ENCODE assay signal across 12 mouse cellular contexts in the genomic region with DNA sequence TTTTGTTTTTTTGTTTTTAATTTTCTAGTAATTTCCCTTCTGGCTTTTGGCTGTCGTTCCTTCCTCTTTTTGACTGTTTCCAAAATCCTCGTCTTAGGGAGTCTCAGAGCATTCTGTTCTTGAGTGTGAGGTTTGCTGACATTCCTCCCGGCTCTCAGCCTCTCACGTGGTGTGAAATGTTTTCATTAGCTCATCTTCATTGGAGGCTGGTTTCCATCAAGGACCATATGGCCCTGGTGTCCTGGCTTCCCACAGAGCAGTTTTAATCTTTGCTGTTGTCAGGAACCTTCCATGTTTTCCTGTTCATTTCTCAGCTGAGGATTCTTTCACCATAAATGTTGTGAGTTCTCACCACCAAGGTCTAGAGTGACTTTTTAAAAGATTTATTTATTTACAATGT. TPM values are rescaled to one million over a fixed set of nuclear protein-coding genes. Genes with fewer than 3 reads are reported as not detected.
DNase-seq lines count a peak whose midpoint lies in the region; ATAC-seq and TF ChIP-seq lines count a peak whose summit lies in the region.
"Had no signal": no experiment of that assay in that cellular context is flagged by ENCODE, and none has a peak within 500 bp of the region (broad histone marks: within the 10 kb centered on the region; RNA-seq: fewer than 3 reads in every experiment).

No protein-coding gene starts in this region.

- no peak for ATAC-seq in midbrain, embryonic 14.5 days (ENCODE audit: low FRiP score, low TSS enrichment)

- no peaks in the 10 kb centered on the region for H3K9me3 ChIP-seq in ES-Bruce4 (replicated peaks; ENCODE audit: control insufficient read depth, insufficient read depth, low read length, poor library complexity, severe bottlenecking)
- no peaks in the 10 kb centered on the region for H3K9me3 ChIP-seq in midbrain, embryonic 14.5 days (ENCODE audit: control insufficient read depth, low read length)
- H3K9me3 ChIP-seq: limb, embryonic 15.5 days; lung, embryonic 15.5 days had no signal

- peak; percentile 48 to 61 for DNase-seq in heart, adult 18-20 months
- DNase-seq in heart, postnatal 36 days: no peak
- peak; percentile 68 for DNase-seq in brain, embryonic 14.5 days (ENCODE audit: low read depth)
- peak; percentile 61 to 64 for DNase-seq in cerebellum, postnatal 36 days
- DNase-seq in adrenal gland, postnatal 25 days: no peak
- no peak for DNase-seq in midbrain, embryonic 14.5 days
- DNase-seq: adrenal gland, postnatal 36 days; kidney, adult 11 months; kidney, postnatal 4 days had no signal

- H3K36me3 ChIP-seq in ES-Bruce4 (ENCODE audit: control insufficient read depth, insufficient read depth, low read length, poor library complexity, severe bottlenecking): peaks cover 4% of the 10 kb centered on the region; the same call in 1 of the 2 replicates
- H3K36me3 ChIP-seq in midbrain, embryonic 14.5 days (ENCODE audit: control insufficient read depth, insufficient read depth, low read length): no peaks in the 10 kb centered on the region
- H3K36me3 ChIP-seq: lung, embryonic 15.5 days had no signal

- no peak for TF ChIP-seq EP300 in ES-Bruce4 (IDR thresholded peaks at IDR 0.05; ENCODE audit: insufficient read depth, low read depth, low read length)

- peaks cover 7% of the 10 kb centered on the region for H3K4me1 ChIP-seq in ES-Bruce4 (ENCODE audit: control insufficient read depth, insufficient read depth, low read length)
- 0 out of 2 replicates have a peak, but pooled peaks cover 7% of the 10 kb centered on the region for H3K4me1 ChIP-seq in midbrain, embryonic 14.5 days (ENCODE audit: control insufficient read depth, insufficient read depth, low read length)

- H3K4me3 ChIP-seq in ES-Bruce4 (ENCODE audit: low read depth, low read length): no peak overlapping the region
- no peak overlapping the region for H3K4me3 ChIP-seq in midbrain, embryonic 14.5 days (replicated peaks; ENCODE audit: low read depth, low read length)
- H3K4me3 ChIP-seq: limb, embryonic 15.5 days; lung, embryonic 15.5 days had no signal

- no peak overlapping the region for H3K4me2 ChIP-seq in midbrain, embryonic 14.5 days (ENCODE audit: low read length)
- H3K4me2 ChIP-seq: limb, embryonic 15.5 days; lung, embryonic 15.5 days had no signal

- TF ChIP-seq POLR2A in ES-Bruce4 (IDR thresholded peaks at IDR 0.05; ENCODE audit: insufficient read depth, low read length): no peak
- TF ChIP-seq POLR2A in brain, embryonic 14.5 days (IDR thresholded peaks at IDR 0.05; ENCODE audit: borderline replicate concordance, extremely low read depth, insufficient read depth, insufficient read length, poor library complexity, severe bottlenecking): no peak

- 74% methylated on average over 4 of the region's 4 CpGs for WGBS in midbrain, embryonic 14.5 days

- peak overlapping the region; percentile 67 for H3K27ac ChIP-seq in ES-Bruce4 (ENCODE audit: insufficient read depth, low read length)
- no peak overlapping the region for H3K27ac ChIP-seq in midbrain, embryonic 14.5 days (replicated peaks; ENCODE audit: low read depth, low read length)
- H3K27ac ChIP-seq: limb, embryonic 15.5 days; lung, embryonic 15.5 days had no signal

- no peaks in the 10 kb centered on the region for H3K27me3 ChIP-seq in ES-Bruce4 (ENCODE audit: control insufficient read depth, insufficient read depth, low read length, poor library complexity, severe bottlenecking)
- no peaks in the 10 kb centered on the region for H3K27me3 ChIP-seq in midbrain, embryonic 14.5 days (ENCODE audit: control insufficient read depth, insufficient read depth, low read length)
- H3K27me3 ChIP-seq: limb, embryonic 15.5 days; lung, embryonic 15.5 days had no signal

- intact Hi-C loops in heart, postnatal 36 days (cut with DNase I): no loop called here

- TF ChIP-seq CTCF in ES-Bruce4 (IDR thresholded peaks at IDR 0.05; ENCODE audit: low read depth, low read length): no peak
- no peak for TF ChIP-seq CTCF in brain, embryonic 14.5 days (IDR thresholded peaks at IDR 0.05; ENCODE audit: borderline replicate concordance, extremely low read depth, insufficient read depth, insufficient read length)

- H3K9ac ChIP-seq in ES-Bruce4 (ENCODE audit: low read depth, poor library complexity, severe bottlenecking): no peak overlapping the region
- H3K9ac ChIP-seq in midbrain, embryonic 14.5 days (replicated peaks; ENCODE audit: low read length): no peak overlapping the region
- H3K9ac ChIP-seq: limb, embryonic 15.5 days; lung, embryonic 15.5 days had no signal

RNA-seq across cellular contexts. Expression of gene Itgb5, which starts 50.1 kb away (rescaled TPM):
- 10 to 100 TPM; 91.3 to 97.2 TPM for total RNA-seq in heart, adult 18-20 months (2021)
- 10 to 100 TPM; 87.2 to 94.3 TPM for total RNA-seq in heart, postnatal 36 days (2021)
- polyA plus RNA-seq in ES-Bruce4 (2011; ENCODE audit: insufficient read depth, insufficient read length, low read depth, missing spikeins): 59.7 and 64.5 TPM in 2 replicates
- 22.4 and 36.7 TPM in 2 replicates for polyA plus RNA-seq in brain, embryonic 14.5 days (2012; rRNA removed)
- 159 and 212 TPM in 2 replicates for total RNA-seq in adrenal gland, postnatal 25 days (2021)
- 19.2 and 19.3 TPM in 2 replicates for polyA plus RNA-seq in midbrain, embryonic 14.5 days (2014; fragmentation: Nextera tagmentation; extraction: Ambion mirVana)

Comparison
In these comparisons a context has a peak if more than half of its experiments do, and no peak if none do; other contexts are left out.
1. DNase-seq: peak in heart, adult 18-20 months (2 of 2), brain, embryonic 14.5 days (single experiment) and cerebellum, postnatal 36 days (2 of 2); none in heart, postnatal 36 days (0 of 2), adrenal gland, postnatal 25 days (single experiment) and midbrain, embryonic 14.5 days (single experiment).